Mouse (Mus musculus) urinary bladder, postnatal 36 days (tissue): ENCODE measurements around the gene Slc17a8.
"Not testable (repeated sequence)": the region's sequence is repeated elsewhere in the genome, so short reads cannot be mapped to it uniquely, and the experiment has no call there.

Experiments
- DNase-seq, 2 experiments: peaks; one replicate each; pipeline ENCODE4 v3.0.0; 2022; ENCODE audit warnings: low spot score in 2 of 2, mixed read lengths in 1 of 2

The Slc17a8 gene

DNA sequence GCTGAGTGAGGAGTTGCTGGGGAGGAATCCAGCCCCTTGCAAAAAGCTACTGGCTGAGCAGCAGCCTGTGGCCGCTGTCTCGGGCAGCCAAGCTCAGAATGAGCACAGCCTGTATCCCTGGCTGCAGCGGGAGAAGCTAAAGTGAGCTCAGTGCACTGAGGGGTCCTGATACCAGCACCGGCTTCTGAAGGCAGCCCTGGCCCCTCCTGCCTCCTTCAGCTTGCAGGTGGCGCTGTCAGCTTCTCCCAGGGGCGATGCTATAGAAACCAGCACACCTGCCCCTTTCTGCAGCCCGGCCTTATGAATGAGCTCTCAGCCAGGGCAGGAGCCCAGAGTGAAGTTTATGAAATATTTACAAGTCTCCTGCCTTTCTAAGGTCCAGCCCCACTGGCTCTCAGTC is at the start of gene Slc17a8:
Gene Slc17a8 (minus strand): TSS at position 125 of the 400 bp plus-strand sequence.
- DNase-seq = no peak

DNA sequence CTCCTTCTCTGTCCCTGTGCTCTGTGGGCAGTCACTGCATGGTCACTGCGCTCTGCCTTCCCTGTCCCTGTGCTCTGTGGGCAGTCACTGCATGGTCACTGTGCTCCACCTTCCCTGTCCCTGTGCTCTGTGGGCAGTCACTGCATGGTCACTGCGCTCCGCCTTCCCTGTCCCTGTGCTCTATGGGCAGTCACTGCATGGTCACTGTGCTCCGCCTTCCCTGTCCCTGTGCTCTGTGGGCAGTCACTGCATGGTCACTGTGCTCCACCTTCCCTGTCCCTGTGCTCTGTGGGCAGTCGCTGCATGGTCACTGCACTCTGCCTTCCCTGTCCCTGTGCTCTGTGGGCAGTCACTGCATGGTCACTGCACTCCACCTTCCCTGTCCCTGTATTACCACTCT is 49.3 kb upstream of the Slc17a8 start:
- DNase-seq = not testable (repeated sequence)

DNA sequence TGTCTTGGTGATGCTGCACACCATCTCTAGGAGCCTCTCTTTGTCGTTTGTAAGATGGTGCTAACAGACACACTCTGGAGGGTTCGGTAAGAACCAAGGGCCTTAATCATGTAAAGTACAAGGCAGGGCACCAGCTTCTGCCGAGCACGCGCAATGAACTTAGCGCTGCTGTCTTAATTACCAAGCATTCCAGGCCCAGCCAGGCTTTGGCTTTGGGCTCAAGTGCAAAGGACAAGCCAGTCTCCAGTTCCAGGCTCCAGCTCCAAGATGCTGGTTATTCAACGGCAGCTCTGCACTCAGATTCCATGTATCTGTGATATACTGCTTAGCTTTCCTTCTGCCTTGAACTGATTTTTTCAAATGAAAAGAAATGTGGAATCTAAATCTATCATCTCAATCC is 46.5 kb upstream of the Slc17a8 start:
- DNase-seq = no peak

DNA sequence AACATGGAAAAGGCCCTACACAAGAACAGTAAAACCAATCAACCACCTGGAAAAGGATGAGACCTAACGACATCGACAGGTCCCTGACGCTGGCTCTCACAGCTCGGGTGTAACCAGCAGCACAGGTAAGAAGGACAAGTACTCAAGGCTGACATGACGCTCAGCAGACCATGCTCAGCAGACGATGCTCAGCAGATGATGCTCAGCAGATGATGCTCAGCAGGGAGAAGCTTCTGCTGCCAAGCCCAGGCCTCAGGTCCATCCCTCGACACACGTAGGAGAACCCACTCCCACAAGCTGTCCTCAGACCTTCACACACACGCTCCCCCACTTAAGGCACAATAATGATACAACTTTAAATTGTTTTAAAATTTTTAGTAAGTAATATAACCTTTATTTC is 44.6 kb upstream of the Slc17a8 start:
- DNase-seq = no peak

DNA sequence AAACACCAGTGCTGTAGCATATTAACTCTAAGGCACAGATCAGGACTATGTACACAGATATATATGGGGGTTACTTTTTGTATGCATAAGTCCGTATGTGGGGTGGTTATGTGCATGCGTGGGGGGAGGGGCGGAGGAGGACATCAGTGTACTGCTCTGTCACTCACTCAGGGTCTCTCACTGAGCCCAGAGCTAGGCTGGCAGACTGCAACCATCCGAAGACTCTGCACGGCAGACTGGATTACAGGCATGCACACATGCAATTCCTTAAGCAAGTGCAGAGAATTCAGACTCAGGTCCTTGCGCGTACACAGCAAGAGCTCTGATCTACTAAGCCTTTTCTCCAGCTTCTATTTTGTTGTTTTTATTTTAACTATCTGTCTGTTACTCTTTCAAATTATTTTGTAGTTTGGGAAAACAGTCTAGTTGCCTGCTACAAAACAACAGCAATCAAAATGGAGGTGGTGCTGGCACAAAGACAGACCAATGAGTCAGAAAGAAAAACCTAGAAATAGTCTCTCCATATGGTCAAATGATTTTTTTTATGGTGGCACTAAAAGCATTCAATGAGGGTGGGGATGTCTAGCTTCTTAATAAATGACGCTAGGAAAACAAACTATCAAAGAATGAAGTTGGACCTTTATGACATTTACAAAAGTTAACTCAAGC is 44.1 kb upstream of the Slc17a8 start:
- no peak for DNase-seq

DNA sequence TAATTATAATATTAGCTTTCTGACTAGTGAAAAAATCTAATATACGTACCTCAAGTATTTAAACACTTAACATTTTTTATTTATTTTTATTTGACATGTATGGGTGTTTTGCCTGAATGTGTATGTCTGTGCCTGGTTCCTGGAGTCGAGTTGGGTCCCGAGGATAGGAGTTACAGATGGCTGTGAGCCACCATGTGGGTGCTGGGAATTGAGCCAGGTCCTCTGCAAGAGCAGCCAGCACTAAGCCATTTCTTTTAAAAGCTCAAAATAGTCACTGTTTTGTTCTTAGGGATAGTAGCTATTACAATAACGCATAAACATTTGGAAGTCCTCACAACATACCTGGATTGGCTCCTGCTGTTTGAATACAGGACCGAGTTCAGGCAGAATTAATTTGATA is 35.3 kb upstream of the Slc17a8 start:
- DNase-seq = peak in 1 of 2 experiments; percentile 16

DNA sequence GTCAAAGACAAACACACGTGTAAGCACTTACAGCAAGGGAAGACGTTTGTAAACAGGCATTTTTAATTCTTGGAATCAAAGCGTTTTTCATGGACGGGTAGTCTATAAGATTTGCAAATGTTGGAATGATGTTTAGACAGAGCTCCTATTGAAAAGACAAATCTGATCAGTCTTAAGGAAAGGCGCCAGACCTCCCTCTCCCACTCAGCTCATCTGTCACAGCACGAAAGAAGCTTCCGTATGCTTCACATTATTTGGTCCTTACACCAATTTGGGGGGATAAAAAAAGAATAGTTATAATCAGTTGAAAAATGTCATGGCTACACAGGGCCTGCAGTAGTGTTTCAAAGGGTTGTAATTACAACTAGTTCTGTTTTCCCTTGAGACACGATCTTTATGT is 31.9 kb upstream of the Slc17a8 start:
- DNase-seq = no peak

DNA sequence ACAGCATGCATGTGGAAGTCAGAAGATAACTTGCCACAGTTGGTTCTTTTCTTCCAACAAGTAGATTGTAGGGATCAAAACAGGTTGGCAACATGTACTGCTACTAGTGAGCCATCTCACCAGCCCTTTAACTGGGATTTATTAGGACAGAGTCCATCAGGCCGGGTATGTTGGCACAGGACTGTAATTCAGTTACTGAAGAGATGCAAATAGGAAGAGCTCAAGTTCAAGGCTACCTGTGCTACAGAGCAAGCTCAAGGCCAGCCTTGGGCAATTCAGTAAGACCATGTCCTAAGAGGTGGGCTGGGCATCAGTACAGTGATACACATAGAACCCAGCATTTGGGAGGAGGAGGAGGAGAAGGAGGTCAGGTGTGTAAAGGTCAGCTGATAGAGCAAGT is 30.6 kb upstream of the Slc17a8 start:
- DNase-seq = no peak

DNA sequence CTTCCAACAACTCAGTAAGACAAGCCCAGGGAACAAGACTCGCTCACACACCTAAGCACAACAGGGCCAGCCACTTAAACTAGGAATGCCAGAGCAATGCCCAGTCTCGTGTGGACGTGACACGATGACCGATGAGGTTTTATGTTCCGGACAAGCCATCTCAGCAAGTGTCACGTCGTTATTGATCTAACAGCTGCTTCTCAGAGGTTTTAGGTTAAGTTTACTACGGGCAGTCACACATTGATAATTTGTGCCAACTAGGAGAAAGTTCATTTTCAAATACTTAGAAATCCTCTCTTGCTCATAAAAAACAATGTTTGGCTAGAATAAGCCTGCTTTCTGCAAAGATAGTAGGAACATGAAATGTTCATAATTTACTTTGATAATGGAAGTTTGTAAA is 25.9 kb upstream of the Slc17a8 start:
- DNase-seq = no peak

DNA sequence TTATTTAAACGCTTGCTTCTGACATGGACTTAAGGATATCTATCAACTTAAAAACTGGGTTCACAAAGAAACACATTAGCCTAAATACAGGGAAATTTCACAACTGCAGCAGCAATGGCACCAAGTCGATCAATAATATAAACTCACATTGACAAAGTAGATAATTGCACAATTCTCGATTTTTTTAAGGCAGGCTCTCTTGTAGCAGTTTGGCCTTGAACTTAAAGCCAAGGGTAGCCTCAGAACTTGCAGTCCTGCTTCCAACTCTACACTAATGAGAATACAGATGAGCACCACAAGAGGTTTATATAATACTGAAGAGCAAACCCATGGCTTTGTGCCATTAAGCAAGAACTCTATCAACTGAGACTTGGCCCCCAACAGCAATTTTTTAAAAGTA is 15.9 kb upstream of the Slc17a8 start:
- DNase-seq = no peak

DNA sequence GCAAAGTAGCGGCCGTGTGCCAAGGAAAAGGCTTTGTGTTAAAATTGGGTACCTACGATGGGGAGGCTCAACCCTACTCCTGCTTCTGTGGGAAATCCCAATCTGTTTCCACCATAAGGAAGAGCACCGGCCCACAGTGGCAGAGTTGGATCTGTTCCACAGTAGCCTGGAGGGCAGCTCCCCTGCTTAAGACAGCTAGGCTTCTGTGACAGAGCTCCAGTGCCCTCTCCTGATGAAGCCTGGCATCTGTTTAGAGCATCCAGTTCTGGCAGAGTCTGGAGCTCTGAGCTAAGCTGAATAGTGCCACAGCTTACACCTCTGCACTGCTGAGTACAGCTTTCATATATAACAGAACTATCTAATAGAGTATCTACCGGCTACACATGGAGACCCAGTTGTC is 14.0 kb upstream of the Slc17a8 start:
- no peak for DNase-seq

DNA sequence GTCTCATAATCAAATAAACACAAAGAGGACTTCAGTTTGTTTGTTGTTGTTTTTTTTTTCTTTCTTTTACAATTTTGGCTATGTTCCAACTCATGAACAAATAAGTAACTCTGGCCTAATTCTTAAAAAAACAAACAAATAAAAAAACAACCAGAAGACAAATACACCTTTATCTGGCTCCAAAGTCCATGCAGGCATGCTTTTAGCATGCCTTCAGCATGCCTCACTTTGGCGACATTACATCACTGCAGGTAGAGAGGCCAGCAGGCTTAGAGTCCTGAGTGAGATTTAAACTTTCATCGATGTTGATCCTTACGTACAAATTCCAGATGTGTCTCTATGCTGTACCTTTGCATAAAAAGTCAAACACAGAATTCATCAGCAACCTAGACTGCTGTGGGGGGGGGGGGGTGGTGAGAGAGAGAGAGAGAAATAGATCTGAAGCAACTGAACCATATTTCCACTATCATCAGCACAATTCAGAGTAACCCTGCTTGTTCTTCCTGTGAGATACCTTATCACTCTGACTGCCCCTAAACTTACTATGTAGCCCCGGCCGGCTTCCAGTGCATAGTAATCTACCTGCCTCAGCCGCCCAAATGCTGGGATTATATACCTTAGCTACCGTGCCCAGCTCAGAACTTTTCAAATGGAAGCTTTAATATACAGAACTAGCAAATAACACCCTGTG is 12.8 kb upstream of the Slc17a8 start:
- DNase-seq = no peak

DNA sequence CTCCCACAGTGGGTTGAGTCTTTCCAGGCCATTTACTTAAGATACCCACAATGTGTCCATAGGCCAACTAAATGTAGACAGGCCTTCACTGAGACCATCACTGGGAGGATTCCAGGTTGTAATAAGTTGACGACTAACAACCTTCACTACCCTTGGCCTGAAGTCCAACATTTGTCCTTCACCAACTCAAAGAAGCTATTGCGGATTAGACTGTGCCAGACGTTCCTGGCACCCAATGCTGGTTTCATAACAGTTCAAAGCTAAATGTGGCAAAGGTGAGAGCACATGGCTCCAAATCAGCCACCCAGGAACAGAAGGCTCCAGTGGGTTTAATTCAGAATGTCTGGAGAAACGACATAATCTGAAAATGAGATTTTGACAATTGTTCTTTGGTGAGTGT is 12.1 kb upstream of the Slc17a8 start:
- DNase-seq = peak in 1 of 2 experiments; percentile 32

DNA sequence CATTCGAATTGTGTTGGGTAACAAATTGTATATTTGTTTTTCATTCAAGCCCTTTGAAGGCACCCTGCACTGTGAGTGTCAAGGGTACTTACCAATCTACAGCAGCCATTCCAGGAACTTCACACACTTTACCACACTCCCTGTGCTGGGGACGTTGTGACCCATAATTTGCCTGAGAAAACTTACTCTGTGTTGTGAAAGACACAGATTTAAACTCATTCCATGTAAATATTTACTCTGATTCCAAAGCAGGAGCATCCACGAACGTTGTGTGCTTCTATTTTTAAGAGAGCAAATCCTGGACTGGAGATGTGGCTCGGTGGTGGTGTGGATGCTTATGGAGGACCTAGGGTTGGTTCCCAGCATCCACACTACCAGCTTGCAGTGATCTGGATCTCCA is 10.8 kb upstream of the Slc17a8 start:
- DNase-seq = no peak

DNA sequence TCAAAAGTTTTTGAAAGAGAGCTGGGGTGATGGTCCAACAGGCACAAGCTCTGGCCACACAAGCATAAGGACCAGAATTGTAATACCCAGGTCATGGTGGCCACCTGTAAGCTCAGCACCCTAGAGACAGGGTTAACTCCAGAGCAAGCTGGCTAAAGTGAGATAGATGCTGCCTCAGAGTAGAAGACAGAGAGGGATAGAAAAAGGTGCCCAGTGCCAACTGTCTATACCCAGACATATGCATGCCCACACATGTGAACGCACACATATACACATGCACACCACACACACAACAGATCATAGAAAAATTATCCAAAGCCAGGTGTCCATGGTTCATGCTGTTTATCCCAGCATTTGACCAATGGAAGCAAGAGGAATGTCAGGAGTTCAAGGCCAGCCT is 9.5 kb upstream of the Slc17a8 start:
- no peak for DNase-seq

DNA sequence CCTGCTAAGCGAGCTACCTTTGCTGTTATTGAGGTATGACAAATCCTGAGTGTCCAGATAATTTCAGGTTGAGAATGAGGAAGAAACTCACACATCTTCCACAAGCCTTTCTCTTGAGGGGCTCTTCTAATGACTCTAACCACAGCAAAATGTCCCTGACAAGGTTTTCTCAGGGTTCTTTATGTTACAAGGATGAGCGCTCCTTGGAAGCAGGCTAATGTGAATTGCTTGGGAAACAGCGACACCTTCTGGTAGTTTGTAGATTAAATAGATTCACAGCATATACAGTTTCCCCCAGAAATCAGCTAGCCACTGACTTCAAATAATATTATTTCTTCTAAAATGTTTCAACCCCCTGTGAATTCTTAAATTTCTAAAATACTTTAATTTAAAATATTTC is 9.0 kb upstream of the Slc17a8 start:
- DNase-seq = peak; percentile 17 to 21

DNA sequence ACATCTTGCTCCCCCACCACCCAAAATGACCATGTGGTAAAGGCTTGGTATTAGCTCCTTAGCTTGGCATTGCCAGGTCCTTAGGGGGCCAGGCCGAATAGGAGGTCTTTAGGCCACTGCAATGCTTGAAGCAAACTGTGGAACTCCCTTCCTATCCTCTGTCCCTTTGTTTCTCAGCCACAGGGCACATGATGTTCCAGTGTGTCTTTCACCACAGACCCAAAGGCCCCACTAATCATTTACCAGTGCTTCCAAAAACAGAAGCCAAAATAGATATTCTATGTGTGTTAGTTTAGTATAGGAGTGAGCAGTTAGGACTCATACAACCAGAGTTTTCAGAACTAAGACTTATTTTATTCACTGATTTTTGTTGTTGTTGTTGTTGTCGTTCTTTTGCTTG is 5.7 kb upstream of the Slc17a8 start:
- DNase-seq = no peak

DNA sequence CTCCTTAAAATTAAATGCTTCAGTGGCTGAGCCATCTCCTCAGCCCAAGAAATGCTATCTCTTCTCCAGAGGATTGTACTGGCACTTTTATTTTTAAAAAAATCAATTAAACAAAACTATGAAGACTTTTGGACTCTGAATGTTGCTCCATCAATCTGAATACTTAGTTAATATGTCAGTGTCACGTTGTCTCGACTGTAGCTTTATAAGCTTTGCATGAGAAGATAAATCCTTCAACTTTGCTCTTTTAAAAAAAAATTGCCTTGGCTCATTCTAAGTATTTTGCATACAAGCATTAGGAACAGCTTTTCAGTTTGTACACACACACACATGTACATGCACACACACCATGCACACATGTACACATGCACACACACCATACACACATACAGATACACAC is 3.1 kb upstream of the Slc17a8 start:
- no peak for DNase-seq

DNA sequence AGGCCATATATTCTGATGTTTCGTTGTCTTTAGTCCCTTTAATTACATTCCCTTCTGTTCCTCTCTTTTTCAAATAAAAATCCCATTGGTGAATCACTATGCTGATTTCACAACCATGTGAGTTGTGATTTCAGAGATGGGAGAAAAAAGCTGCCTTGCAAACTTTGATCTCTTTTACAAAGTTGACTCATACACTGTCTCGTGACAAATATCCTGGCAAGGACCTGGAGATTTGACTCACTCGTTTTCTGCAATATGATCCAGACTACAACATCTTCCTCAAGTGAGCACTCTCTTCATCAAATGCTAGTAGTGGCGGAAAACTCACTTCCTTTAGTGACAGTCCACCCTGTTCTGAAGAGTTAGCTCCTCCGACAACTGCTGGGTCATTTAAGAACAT is 21.7 kb downstream of the Slc17a8 start:
- DNase-seq = peak; percentile 17 to 29

DNA sequence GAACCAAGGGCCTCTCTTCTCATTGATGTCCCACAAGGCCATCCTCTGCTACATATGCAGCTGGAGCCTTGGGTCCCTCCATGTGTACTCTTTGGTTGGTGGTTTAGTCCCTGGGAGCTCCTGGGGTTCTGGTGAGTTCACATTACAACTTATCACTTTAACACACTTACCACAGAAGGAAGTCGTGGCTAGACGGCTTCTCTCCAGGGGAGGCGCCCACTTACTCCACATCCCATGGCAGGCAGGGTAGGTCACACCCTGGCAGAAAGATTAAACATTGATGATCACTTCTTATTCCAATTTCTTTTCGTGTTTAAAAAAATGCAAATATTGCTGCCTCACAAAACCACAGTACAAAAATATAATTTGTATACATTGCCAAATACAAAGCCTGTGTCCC is 23.8 kb downstream of the Slc17a8 start:
- no peak for DNase-seq

DNA sequence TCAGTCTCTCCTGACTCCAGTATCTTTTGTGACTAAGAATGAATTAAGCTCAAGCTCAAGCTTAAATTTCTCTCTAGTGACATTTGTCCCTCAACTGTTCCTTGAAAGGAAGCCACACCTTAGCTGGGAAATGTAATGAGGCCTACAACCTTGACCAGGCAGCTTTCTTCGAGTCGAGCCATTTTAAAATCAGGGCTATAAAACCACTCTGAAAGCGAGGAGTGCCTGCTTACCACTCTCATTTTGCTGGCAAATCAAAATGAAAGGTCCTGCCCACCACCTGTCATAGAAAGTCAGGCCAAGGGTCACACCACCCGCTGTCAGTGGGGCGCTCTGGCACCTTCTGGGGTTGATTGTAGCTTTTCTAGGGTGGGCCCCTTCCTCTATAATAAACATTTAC is 25.1 kb downstream of the Slc17a8 start:
- DNase-seq = no peak

DNA sequence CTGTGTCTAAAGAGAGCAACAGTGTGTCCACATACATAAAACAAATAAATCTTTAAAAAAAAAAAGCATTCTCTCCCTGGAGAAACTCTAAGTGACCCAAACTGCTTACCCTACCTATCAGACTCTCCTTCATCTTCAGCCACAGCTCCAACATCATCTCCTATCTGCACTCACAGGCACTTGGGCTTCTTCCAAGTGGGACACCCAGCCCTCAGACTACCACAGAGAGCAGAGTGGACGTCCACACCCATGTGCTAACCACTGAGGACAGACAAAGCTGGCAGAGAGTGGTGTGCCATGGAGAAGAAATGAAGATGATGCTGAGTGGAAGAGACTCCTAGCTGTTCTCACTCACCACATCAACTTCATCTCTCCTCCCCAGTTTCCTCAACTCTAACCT is 25.5 kb downstream of the Slc17a8 start:
- DNase-seq = no peak

DNA sequence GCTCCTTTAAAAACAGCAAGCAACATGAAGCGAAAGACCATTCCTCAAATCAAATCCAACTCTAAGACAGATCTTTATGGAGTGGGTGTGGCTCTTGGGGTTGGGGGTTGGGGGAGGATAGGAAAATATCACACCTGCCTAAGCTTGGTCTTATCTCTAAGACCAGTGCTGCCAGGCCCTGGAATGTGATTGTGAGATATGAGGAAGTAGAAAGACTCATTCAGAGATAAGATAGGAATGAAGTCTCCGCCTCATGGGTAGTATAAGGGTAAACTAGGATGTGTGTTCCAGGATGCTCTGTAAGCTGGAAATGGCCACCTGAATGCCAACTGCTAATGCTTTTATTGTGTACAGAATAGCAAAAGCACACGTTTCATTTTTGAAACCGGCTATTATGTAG is 26.7 kb downstream of the Slc17a8 start:
- no peak for DNase-seq

DNA sequence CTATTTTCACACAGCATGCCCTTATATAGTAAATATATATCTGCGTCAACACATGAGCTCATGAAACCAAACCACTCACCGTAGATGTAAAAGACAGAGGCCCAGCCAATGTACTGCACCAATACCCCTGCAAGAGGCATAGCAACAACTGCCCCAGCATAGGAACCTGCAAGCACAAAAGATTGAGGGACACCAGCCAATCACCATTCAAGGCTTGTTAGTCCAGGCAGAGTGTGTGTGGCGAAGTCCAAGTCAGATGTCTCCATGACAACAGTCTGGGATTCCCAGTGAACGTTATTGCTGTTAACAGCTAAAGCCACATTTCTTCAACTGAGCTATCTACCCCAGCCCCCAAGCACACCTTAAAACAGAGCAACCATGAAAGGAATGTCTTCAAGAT is 28.3 kb downstream of the Slc17a8 start:
- no peak for DNase-seq
